Mouse (Mus musculus) liver, embryonic 11.5 days (tissue): ENCODE measurements around the gene Gfod2. TPM values are rescaled to one million over a fixed set of nuclear protein-coding genes. Genes with fewer than 3 reads are reported as not detected.

Experiments
- ATAC-seq: fragments of 200-750 bp; cut with Nextera tagmentation; replicated peaks from 2 replicates; pipeline ENCODE4 v1.8.0; 2017; ENCODE audit warnings: moderate number of reproducible peaks, mild to moderate bottlenecking, moderate TSS enrichment, moderate library complexity; ENCODE audit not compliant: low FRiP score
- DNase-seq: peaks from one replicate; pipeline ENCODE4 v3.0.0-alpha.2; 2017; ENCODE audit warnings: low spot score
- H3K27ac ChIP-seq: fragments of 300-500 bp; sonication (generic); 2 replicates; pipeline ENCODE4 v1.5.1; 2014; ENCODE audit warnings: mild to moderate bottlenecking, low read depth, low read length, control low read depth
- H3K27me3 ChIP-seq: fragments of 300-500 bp; sonication (generic); replicated peaks from 2 replicates; pipeline ENCODE4 v1.6.1; 2014; ENCODE audit warnings: low read length, mixed read lengths; ENCODE audit not compliant: control insufficient read depth, insufficient read depth
- H3K36me3 ChIP-seq: fragments of 300-500 bp; sonication (generic); 2 replicates; pipeline ENCODE4 v1.6.1; 2014; ENCODE audit warnings: mild to moderate bottlenecking, low read length, moderate library complexity, mixed read lengths; ENCODE audit not compliant: control insufficient read depth, insufficient read depth
- H3K4me1 ChIP-seq: fragments of 300-500 bp; sonication (generic); replicated peaks from 2 replicates; pipeline ENCODE4 v1.6.1; 2014; ENCODE audit warnings: low read length, mixed read lengths; ENCODE audit not compliant: control insufficient read depth, insufficient read depth
- H3K4me2 ChIP-seq: fragments of 300-500 bp; sonication (generic); 2 replicates; pipeline ENCODE4 v1.6.1; 2014; ENCODE audit warnings: mild to moderate bottlenecking, control low read depth, moderate library complexity
- H3K4me3 ChIP-seq: fragments of 300-500 bp; sonication (generic); 2 replicates; pipeline ENCODE4 v1.5.1; 2014; ENCODE audit warnings: low read depth, low read length, control low read depth
- H3K9ac ChIP-seq: fragments of 300-500 bp; sonication (generic); 2 replicates; pipeline ENCODE4 v1.6.1; 2014; ENCODE audit warnings: low read depth, low read length, control low read depth
- H3K9me3 ChIP-seq: fragments of 300-500 bp; sonication (generic); 2 replicates; pipeline ENCODE4 v1.6.1; 2016; ENCODE audit warnings: low read length, inconsistent platforms, mixed read lengths; ENCODE audit not compliant: control insufficient read depth
- WGBS: fragments of 180-500 bp; shearing (Covaris S2); extraction: QIAGEN DNeasy Blood & Tissue Kit; methylation state at CpG from one replicate; pipeline ENCODE4 v1.1.7; 2014; 5-methylcytosine and 5-hydroxymethylcytosine counted together
- polyA plus RNA-seq: library from polyadenylated mRNA; unstranded; fragments of >200 nt; fragmentation: Nextera tagmentation; extraction: Ambion mirVana; gene quantifications from 2 replicates; pipeline ENCODE4 v1.2.1, GENCODE M21; 2014

Gfod2 gene
- 9.0 and 10.7 TPM in 2 replicates for polyA plus RNA-seq

DNA sequence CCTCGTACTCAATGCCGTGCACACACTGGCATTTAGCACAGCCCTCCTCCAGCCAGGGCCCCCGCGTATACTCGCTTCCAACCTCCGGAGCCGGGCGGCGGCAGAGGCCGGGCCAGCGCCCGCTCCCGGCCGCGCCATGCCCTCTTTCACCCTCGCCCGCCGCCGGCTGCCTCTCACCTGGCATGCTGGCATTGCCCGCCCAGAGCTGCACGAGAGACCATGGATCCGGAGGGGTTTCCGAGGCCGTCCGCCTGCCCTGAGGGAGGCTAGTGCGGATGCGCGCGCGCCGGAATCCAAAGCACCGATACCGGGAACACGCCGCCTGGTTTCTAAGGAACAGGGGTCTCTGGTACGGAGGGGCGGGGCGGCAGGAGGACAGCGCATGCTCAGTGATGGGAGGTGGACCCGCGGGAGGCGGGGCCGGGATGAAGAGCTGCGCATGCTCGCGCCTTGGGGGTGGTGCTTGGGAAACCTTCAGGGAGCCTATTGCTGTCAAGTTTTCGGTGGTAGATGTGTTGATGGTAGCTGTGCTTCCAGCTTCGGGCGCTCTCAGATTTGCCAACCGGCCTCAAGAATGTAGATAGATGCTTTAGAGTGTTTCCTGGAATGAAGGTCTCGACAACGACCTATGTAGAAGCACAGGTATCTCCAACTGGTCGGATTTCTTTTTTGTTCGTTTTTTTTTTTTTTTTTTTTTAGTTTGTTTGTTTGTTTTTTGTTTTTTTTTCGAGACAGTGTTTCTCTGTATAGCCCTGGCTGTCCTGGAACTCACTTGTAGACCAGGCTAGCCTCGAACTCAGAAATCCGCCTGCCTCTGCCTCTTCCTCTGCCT is at the start of gene Gfod2:
Gfod2 (minus strand) TSS at position 388 of the 832 bp plus-strand sequence.
- Histone ChIP-seq H3K4me2 (peak within 1 kb of the TSS; percentile 96), H3K4me1 (peaks cover 7% of the 10 kb centered on the region), H3K4me3 (peak within 1 kb of the TSS; percentile 95), H3K9ac (peak within 1 kb of the TSS; percentile 87), H3K27ac (peak within 1 kb of the TSS; percentile 55), H3K9me3 (no peaks in the 10 kb centered on the region), H3K36me3 (no peaks in the 10 kb centered on the region), H3K27me3 (no peaks in the 10 kb centered on the region)
- DNase-seq = peak; percentile 99
- ATAC-seq = peak; percentile 99
- WGBS = 3% methylated on average over 57 of the region's 57 CpGs

- peak overlapping the region; percentile 21; the same call in 1 of the 2 replicates for H3K27ac ChIP-seq
- no peak overlapping the region for H3K9ac ChIP-seq
- no peak for DNase-seq
- WGBS = 81% methylated on average over 5 of the region's 5 CpGs
- no peak overlapping the region for H3K4me3 ChIP-seq
- ATAC-seq = no peak
- H3K4me1 ChIP-seq = peaks cover 29% of the 10 kb centered on the region
- no peaks in the 10 kb centered on the region for H3K27me3 ChIP-seq
- no peak overlapping the region for H3K4me2 ChIP-seq
- no peaks in the 10 kb centered on the region for H3K9me3 ChIP-seq
- peaks cover 10% of the 10 kb centered on the region; the same call in 1 of the 2 replicates for H3K36me3 ChIP-seq
These were observed 49.3 kb upstream of the Gfod2 start for GRCm38 (mm10) chr8:105807766-105808165.

- 73% methylated on average over 1 of the region's 1 CpGs for WGBS
- H3K9ac ChIP-seq = no peak overlapping the region
- ATAC-seq (no peak), DNase-seq (no peak)
- no peaks in the 10 kb centered on the region for H3K27me3 ChIP-seq
- no peak overlapping the region for H3K4me3 ChIP-seq
- H3K4me1 ChIP-seq = peaks cover 19% of the 10 kb centered on the region
- peaks cover 3% of the 10 kb centered on the region; the same call in 1 of the 2 replicates for H3K36me3 ChIP-seq
- H3K27ac ChIP-seq = no peak overlapping the region
- H3K9me3 ChIP-seq = no peaks in the 10 kb centered on the region
- H3K4me2 ChIP-seq = no peak overlapping the region
These were observed 47.5 kb upstream of the Gfod2 start for GRCm38 (mm10) chr8:105805964-105806363.

DNA sequence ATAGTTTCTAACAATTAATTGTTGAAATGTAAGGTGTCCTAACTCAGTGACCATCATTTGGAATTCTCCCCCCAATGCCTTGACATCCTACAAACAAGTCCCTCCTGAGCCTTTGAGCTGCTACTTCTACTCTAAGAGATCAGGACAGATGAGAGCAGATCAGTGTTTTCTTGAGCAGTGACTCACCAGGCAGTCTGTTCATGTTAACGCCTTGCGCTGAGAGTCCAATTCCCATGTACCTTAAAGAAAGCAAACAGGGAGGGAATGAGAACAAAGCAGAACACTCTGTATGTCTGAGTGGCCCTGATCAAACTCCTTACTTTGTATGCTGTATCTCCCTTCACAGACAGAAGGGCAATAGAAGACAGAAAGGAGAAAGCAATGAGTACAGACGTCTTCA is 46.9 kb upstream of the Gfod2 start:
- ATAC-seq (no peak), DNase-seq (no peak)
- Histone ChIP-seq H3K27me3 (no peaks in the 10 kb centered on the region), H3K4me3 (no peak overlapping the region), H3K9me3 (no peaks in the 10 kb centered on the region), H3K27ac (peak overlapping the region; percentile 32; the same call in 1 of the 2 replicates), H3K36me3 (peaks cover 3% of the 10 kb centered on the region; the same call in 1 of the 2 replicates), H3K4me2 (no peak overlapping the region), H3K9ac (no peak overlapping the region), H3K4me1 (peaks cover 18% of the 10 kb centered on the region)
- 92% methylated on average over 3 of the region's 3 CpGs for WGBS

- H3K4me2 ChIP-seq = no peak overlapping the region
- ATAC-seq = no peak
- no peak overlapping the region for H3K9ac ChIP-seq
- DNase-seq = no peak
- no peaks in the 10 kb centered on the region for H3K27me3 ChIP-seq
- H3K27ac ChIP-seq = no peak overlapping the region
- peaks cover 3% of the 10 kb centered on the region; the same call in 1 of the 2 replicates for H3K36me3 ChIP-seq
- no peaks in the 10 kb centered on the region for H3K9me3 ChIP-seq
- WGBS = 90% methylated on average over 7 of the region's 7 CpGs
- peaks cover 21% of the 10 kb centered on the region for H3K4me1 ChIP-seq
- H3K4me3 ChIP-seq = no peak overlapping the region
These were observed 46.3 kb upstream of the Gfod2 start for GRCm38 (mm10) chr8:105804797-105805196.

DNA sequence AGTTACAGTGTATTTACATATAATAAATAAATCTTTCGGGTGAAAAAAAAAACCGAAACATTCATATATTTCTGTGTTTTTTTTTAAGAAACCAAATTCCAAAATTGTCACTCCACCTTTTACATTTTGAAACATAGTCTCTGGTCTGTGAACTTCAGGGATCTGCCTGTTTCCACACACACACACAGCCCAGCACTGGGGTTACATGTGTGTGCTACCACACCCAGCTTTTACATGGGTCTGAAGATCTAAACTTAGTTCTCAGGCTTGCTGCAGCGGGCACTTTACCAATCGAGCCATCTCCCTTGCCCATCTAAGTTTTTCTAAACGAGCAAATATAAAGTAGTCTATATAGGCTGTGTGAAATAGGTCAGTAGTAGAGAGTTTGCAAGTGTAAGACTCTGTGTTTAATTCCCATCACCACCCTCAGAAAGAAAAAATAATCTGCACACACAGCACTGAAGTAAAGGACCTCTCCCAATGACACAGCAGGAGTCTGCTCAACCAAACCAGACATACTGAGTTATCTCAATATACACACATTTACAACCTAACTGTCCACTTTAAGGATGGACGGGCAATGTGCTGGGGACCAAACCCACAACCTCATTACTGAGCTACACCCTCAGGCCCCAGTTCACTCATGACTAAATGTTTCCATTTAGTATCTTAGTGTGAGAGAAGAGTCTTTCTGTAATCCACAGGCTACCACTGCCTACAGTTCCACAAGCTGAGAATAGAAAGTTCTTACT is 42.9 kb upstream of the Gfod2 start:
- H3K9me3 ChIP-seq = no peaks in the 10 kb centered on the region
- no peaks in the 10 kb centered on the region for H3K27me3 ChIP-seq
- H3K27ac ChIP-seq = peak overlapping the region; percentile 94
- H3K4me3 ChIP-seq = no peak overlapping the region
- peak; percentile 94 for ATAC-seq
- H3K4me1 ChIP-seq = peaks cover 32% of the 10 kb centered on the region
- peaks cover 6% of the 10 kb centered on the region; the same call in 1 of the 2 replicates for H3K36me3 ChIP-seq
- WGBS = 68% methylated on average over 6 of the region's 6 CpGs
- no peak for DNase-seq
- H3K4me2 ChIP-seq = peak overlapping the region; percentile 52
- peak overlapping the region; percentile 28 for H3K9ac ChIP-seq

DNA sequence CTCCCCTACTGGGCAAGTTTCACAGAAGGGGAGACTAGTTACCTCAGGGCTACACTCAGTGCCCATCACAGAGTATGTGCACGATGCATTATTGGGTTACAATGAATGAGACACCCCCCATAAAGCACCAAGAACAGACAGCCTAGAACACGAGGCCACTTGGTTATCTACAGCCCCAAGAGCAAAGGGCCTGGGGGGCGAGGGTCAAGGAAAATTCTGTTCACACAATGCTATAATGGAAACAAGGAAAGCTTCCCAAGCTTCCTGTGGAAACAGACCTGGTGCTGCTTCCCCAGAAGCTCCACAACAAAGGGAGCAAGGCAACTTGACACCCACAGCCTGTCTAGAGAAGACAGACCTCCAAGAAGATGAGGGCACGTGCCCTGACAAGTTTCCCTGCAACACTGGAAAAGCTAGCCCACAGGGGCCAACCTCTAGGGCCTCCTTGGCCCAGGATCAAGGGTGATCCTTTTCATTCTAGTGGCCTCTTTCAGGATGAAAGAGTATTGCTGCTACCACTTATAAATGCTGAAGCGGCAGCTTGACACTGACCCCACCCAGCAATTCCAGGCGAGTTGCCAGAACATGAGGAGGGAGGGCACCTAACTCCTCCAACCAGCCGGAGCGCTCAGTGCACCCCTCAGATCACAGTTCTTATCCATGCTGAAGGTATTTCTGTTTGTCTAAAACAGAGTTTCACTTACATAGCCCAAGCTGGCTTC is 40.8 kb upstream of the Gfod2 start:
- ATAC-seq (no peak), DNase-seq (no peak)
- Histone ChIP-seq H3K36me3 (peaks cover 2% of the 10 kb centered on the region; the same call in 1 of the 2 replicates), H3K4me1 (peaks cover 36% of the 10 kb centered on the region), H3K27me3 (no peaks in the 10 kb centered on the region), H3K27ac (peak overlapping the region; percentile 14), H3K4me2 (peak overlapping the region; percentile 12; the same call in 1 of the 2 replicates), H3K9ac (peak overlapping the region; percentile 13; the same call in 1 of the 2 replicates), H3K9me3 (no peaks in the 10 kb centered on the region), H3K4me3 (no peak overlapping the region)
- WGBS = 62% methylated on average over 8 of the region's 8 CpGs

- H3K36me3 ChIP-seq = peaks cover 2% of the 10 kb centered on the region; the same call in 1 of the 2 replicates
- peaks cover 38% of the 10 kb centered on the region for H3K4me1 ChIP-seq
- no peak overlapping the region for H3K4me2 ChIP-seq
These were observed 39.9 kb upstream of the Gfod2 start for GRCm38 (mm10) chr8:105798408-105798807.

More at GRCm38 (mm10) chr8:105798408-105798807, 39.9 kb upstream of the Gfod2 start:
- 93% methylated on average over 5 of the region's 5 CpGs for WGBS
- Histone ChIP-seq H3K9me3 (no peaks in the 10 kb centered on the region), H3K4me3 (no peak overlapping the region), H3K27ac (no peak overlapping the region), H3K27me3 (no peaks in the 10 kb centered on the region), H3K9ac (0 out of 2 replicates have a peak overlapping the region, but pooled peaks have one; percentile 9)
- ATAC-seq (no peak), DNase-seq (no peak)
